Mouse (Mus musculus) hindbrain, embryonic 16.5 days (tissue): ENCODE data around the gene Arid3a. TPM values are rescaled to one million over a fixed set of nuclear protein-coding genes. Genes with fewer than 3 reads are reported as not detected.
"Not testable (repeated sequence)": the region's sequence is repeated elsewhere in the genome, so short reads cannot be mapped to it uniquely, and the experiment has no call there.

Experiments
- ATAC-seq: fragments of 200-750 bp; cut with Nextera tagmentation; 2 replicates; pipeline ENCODE4 v1.8.0; 2017; ENCODE audit warnings: moderate TSS enrichment, moderate library complexity
- H3K27ac ChIP-seq: fragments of 300-500 bp; sonication (generic); 2 replicates; pipeline ENCODE4 v1.5.1; 2014; ENCODE audit warnings: low read depth, mild to moderate bottlenecking, control low read depth, low read length, moderate library complexity
- H3K27me3 ChIP-seq: fragments of 300-500 bp; sonication (generic); replicated peaks from 2 replicates; pipeline ENCODE4 v1.6.1; 2014; ENCODE audit warnings: low read length; ENCODE audit not compliant: control insufficient read depth, insufficient read depth
- H3K36me3 ChIP-seq: fragments of 300-500 bp; sonication (generic); 2 replicates; pipeline ENCODE4 v1.6.1; 2014; ENCODE audit warnings: mild to moderate bottlenecking, low read length, moderate library complexity, mixed read lengths; ENCODE audit not compliant: control insufficient read depth, insufficient read depth
- H3K4me1 ChIP-seq: fragments of 300-500 bp; sonication (generic); 2 replicates; pipeline ENCODE4 v1.6.1; 2014; ENCODE audit warnings: low read depth, low read length; ENCODE audit not compliant: control insufficient read depth, insufficient read depth
- H3K4me2 ChIP-seq: fragments of 300-500 bp; sonication (generic); 2 replicates; pipeline ENCODE4 v1.6.1; 2014; ENCODE audit warnings: mild to moderate bottlenecking, low read length, control low read depth, moderate library complexity
- H3K4me3 ChIP-seq: fragments of 300-500 bp; sonication (generic); 2 replicates; pipeline ENCODE4 v1.5.1; 2014; ENCODE audit warnings: mild to moderate bottlenecking, low read length, control low read depth, moderate library complexity
- H3K9ac ChIP-seq: fragments of 300-500 bp; sonication (generic); 2 replicates; pipeline ENCODE4 v1.6.1; 2014; ENCODE audit warnings: low read depth, mild to moderate bottlenecking, control low read depth, low read length, moderate library complexity
- H3K9me3 ChIP-seq: fragments of 300-500 bp; sonication (generic); 2 replicates; pipeline ENCODE4 v1.6.1; 2014; ENCODE audit warnings: mild to moderate bottlenecking, low read length, moderate library complexity; ENCODE audit not compliant: control insufficient read depth
- WGBS: fragments of 180-500 bp; shearing (Covaris S2); extraction: QIAGEN DNeasy Blood & Tissue Kit; methylation state at CpG from one replicate; pipeline ENCODE4 v1.1.7; 2014; 5-methylcytosine and 5-hydroxymethylcytosine counted together
- polyA plus RNA-seq: library from polyadenylated mRNA; unstranded; fragments of >200 nt; fragmentation: Nextera tagmentation; extraction: Ambion mirVana; gene quantifications from 2 replicates; pipeline ENCODE4 v1.2.1, GENCODE M21; 2015

The Arid3a gene
- polyA plus RNA-seq, 1 experiment from 2014 or later = 1.7 TPM

- H3K27me3 ChIP-seq, H3K9ac ChIP-seq, H3K4me1 ChIP-seq, H3K36me3 ChIP-seq, H3K27ac ChIP-seq, ATAC-seq, H3K9me3 ChIP-seq, H3K4me2 ChIP-seq, H3K4me3 ChIP-seq: not testable (repeated sequence)
- 76% methylated on average over 2 of the region's 3 CpGs for WGBS
These were observed 41.9 kb upstream of the Arid3a start for GRCm38 (mm10) chr10:79884938-79885337.

DNA sequence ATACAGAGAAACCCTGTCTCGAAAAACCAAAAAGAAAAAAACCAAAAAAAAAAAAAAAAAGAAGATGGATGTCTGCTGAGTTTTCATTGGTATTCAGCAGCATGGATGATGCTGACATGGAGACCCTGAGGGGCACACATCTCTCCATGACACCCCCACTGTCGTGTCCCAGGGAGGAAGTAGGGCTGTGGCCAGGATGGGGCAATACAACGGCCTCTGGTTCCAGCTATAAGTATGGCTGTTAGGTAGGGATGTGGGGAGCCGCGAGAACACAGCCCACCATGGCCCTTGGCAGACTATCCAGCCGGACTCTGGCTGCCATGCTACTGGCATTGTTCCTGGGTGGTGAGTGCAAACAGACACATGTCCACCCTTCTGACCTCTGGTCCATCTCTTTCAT is 40.8 kb upstream of the Arid3a start, which contains the start of gene Elane:
Gene Elane (plus strand): TSS at position 194 of the 400 bp plus-strand sequence.
- no peak within 1 kb of the TSS for H3K27ac ChIP-seq
- no peaks in the 10 kb centered on the region for H3K36me3 ChIP-seq
- no peak for ATAC-seq
- WGBS = 80% methylated on average over 6 of the region's 6 CpGs
- peaks cover 5% of the 10 kb centered on the region; the same call in 1 of the 2 replicates for H3K4me1 ChIP-seq
- no peak within 1 kb of the TSS for H3K4me3 ChIP-seq
- no peak within 1 kb of the TSS for H3K9ac ChIP-seq
- H3K9me3 ChIP-seq = no peaks in the 10 kb centered on the region
- no peak within 1 kb of the TSS for H3K4me2 ChIP-seq
- H3K27me3 ChIP-seq = peaks cover 4% of the 10 kb centered on the region; the same call in 1 of the 2 replicates

DNA sequence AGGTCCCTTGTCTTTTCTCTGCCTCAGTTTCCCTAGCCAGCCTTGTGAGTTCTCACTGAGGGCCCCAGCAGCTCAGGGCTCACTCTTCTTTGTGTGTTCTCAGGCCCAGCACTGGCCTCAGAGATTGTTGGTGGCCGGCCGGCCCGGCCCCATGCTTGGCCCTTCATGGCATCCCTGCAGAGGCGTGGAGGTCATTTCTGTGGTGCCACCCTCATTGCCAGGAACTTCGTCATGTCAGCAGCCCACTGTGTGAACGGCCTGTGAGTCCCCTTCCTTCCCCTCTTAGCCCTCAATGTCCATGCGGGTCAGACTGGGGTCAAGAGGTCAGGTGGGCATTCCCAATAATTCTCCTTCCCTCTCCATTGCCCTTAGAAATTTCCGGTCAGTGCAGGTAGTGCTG is 40.2 kb upstream of the Arid3a start:
- H3K9ac ChIP-seq = no peak overlapping the region
- no peaks in the 10 kb centered on the region for H3K9me3 ChIP-seq
- H3K4me2 ChIP-seq = no peak overlapping the region
- H3K36me3 ChIP-seq = no peaks in the 10 kb centered on the region
- H3K4me3 ChIP-seq = no peak overlapping the region
- no peak for ATAC-seq
- no peaks in the 10 kb centered on the region for H3K27me3 ChIP-seq
- WGBS = 79% methylated on average over 8 of the region's 8 CpGs
- peaks cover 5% of the 10 kb centered on the region; the same call in 1 of the 2 replicates for H3K4me1 ChIP-seq
- no peak overlapping the region for H3K27ac ChIP-seq

GRCm38 (mm10) chr10:79889386-79889785 is 37.5 kb upstream of the Arid3a start:
- H3K4me1 ChIP-seq = no peaks in the 10 kb centered on the region; the same call in 1 of the 2 replicates
- 91% methylated on average over 2 of the region's 2 CpGs for WGBS
- no peak for ATAC-seq

DNA sequence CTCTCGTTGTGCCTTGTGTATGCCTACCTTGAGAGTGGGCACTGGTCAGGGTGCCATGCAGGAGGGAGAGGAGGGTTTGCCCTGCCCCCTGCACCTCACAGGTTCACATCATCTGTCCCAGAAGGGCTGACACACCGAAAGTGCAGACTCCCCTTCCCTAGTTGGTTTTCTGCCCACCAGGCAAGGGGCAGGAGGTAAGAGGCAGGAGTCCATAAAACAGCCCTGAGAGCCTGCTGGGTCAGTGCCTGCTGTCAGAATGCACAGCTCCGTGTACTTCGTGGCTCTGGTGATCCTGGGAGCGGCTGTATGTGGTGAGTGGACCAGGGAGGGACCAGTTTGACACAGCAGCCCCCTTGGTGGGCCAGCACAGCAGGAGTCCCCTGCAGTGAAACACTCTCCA is 36.2 kb upstream of the Arid3a start, which contains the start of gene Cfd:
Gene Cfd (plus strand): TSS at position 184 of the 400 bp plus-strand sequence.
- no peaks in the 10 kb centered on the region for H3K27me3 ChIP-seq
- H3K27ac ChIP-seq = no peak within 1 kb of the TSS
- no peaks in the 10 kb centered on the region for H3K4me1 ChIP-seq
- 47% methylated on average over 5 of the region's 5 CpGs for WGBS
- H3K4me2 ChIP-seq = no peak within 1 kb of the TSS
- H3K9me3 ChIP-seq = no peaks in the 10 kb centered on the region
- no peak within 1 kb of the TSS for H3K9ac ChIP-seq
- no peak within 1 kb of the TSS for H3K4me3 ChIP-seq
- ATAC-seq = no peak
- peaks cover 8% of the 10 kb centered on the region for H3K36me3 ChIP-seq

More at GRCm38 (mm10) chr10:79889386-79889785, 37.5 kb upstream of the Arid3a start:
- H3K27ac ChIP-seq = no peak overlapping the region
- no peak overlapping the region for H3K9ac ChIP-seq
- H3K4me2 ChIP-seq = no peak overlapping the region
- H3K9me3 ChIP-seq = no peaks in the 10 kb centered on the region
- H3K27me3 ChIP-seq = no peaks in the 10 kb centered on the region
- H3K4me3 ChIP-seq = no peak overlapping the region
- 0 out of 2 replicates have a peak, but pooled peaks cover 4% of the 10 kb centered on the region for H3K36me3 ChIP-seq

GRCm38 (mm10) chr10:79892451-79893118 is 34.3 kb upstream of the Arid3a start:
- H3K9ac ChIP-seq, H3K27me3 ChIP-seq, H3K4me3 ChIP-seq, H3K4me1 ChIP-seq, H3K27ac ChIP-seq, H3K4me2 ChIP-seq, H3K9me3 ChIP-seq: not testable (repeated sequence)
- WGBS = 41% methylated on average over 22 of the region's 22 CpGs
- ATAC-seq = peak; percentile 63
- H3K36me3 ChIP-seq = peaks cover 18% of the 10 kb centered on the region

- no peak for ATAC-seq
- H3K9ac ChIP-seq = no peak overlapping the region
- H3K27me3 ChIP-seq = no peaks in the 10 kb centered on the region; the same call in 1 of the 2 replicates
- H3K4me2 ChIP-seq = no peak overlapping the region
- H3K4me1 ChIP-seq = peaks cover 8% of the 10 kb centered on the region
- no peaks in the 10 kb centered on the region for H3K9me3 ChIP-seq
- H3K4me3 ChIP-seq = no peak overlapping the region
- H3K36me3 ChIP-seq = peaks cover 25% of the 10 kb centered on the region
- 87% methylated on average over 16 of the region's 16 CpGs for WGBS
- H3K27ac ChIP-seq = no peak overlapping the region
These were observed 30.5 kb upstream of the Arid3a start for GRCm38 (mm10) chr10:79896306-79896705.

- Histone ChIP-seq H3K27ac (no peak overlapping the region), H3K27me3 (no peaks in the 10 kb centered on the region; the same call in 1 of the 2 replicates), H3K4me1 (peaks cover 10% of the 10 kb centered on the region), H3K9ac (no peak overlapping the region), H3K4me3 (no peak overlapping the region), H3K36me3 (peaks cover 25% of the 10 kb centered on the region), H3K4me2 (no peak overlapping the region), H3K9me3 (no peaks in the 10 kb centered on the region)
- WGBS = 87% methylated on average over 13 of the region's 13 CpGs
- no peak for ATAC-seq
These were observed 30.0 kb upstream of the Arid3a start for GRCm38 (mm10) chr10:79896814-79897213.

GRCm38 (mm10) chr10:79897316-79898245 is 29.3 kb upstream of the Arid3a start:
- H3K36me3 ChIP-seq = peaks cover 25% of the 10 kb centered on the region
- H3K4me2 ChIP-seq = no peak overlapping the region
- no peaks in the 10 kb centered on the region; the same call in 1 of the 2 replicates for H3K27me3 ChIP-seq
- H3K9me3 ChIP-seq = no peaks in the 10 kb centered on the region
- H3K4me1 ChIP-seq = peaks cover 10% of the 10 kb centered on the region
- H3K9ac ChIP-seq = no peak overlapping the region
- H3K4me3 ChIP-seq = no peak overlapping the region
- ATAC-seq = no peak
- no peak overlapping the region for H3K27ac ChIP-seq
- WGBS = 57% methylated on average over 20 of the region's 20 CpGs
